Mouse (Mus musculus) intestine, postnatal 0 days (tissue): Measurements from ENCODE around the gene Dnah10. TPM values are rescaled to one million over a fixed set of nuclear protein-coding genes. Genes with fewer than 3 reads are reported as not detected.
A peak's percentile ranks its signal among the peaks of the same experiment; 100 is the strongest.

Experiments used
- ATAC-seq: fragments of 200-750 bp; cut with Nextera tagmentation; 2 replicates; pipeline ENCODE4 v1.8.0; 2017; ENCODE audit warnings: mild to moderate bottlenecking, moderate TSS enrichment, moderate library complexity
- H3K27ac ChIP-seq: fragments of 300-500 bp; sonication (generic); 2 replicates; pipeline ENCODE4 v1.5.1; 2014; ENCODE audit warnings: mild to moderate bottlenecking, low read depth, low read length, moderate library complexity
- H3K27me3 ChIP-seq: fragments of 300-500 bp; sonication (generic); replicated peaks from 2 replicates; pipeline ENCODE4 v1.6.1; 2014; ENCODE audit warnings: low read length, mixed read lengths; ENCODE audit not compliant: control insufficient read depth, insufficient read depth
- H3K36me3 ChIP-seq: fragments of 300-500 bp; sonication (generic); 2 replicates; pipeline ENCODE4 v1.6.1; 2014; ENCODE audit warnings: mild to moderate bottlenecking, moderate library complexity; ENCODE audit not compliant: control insufficient read depth, insufficient read depth
- H3K4me1 ChIP-seq: fragments of 300-500 bp; sonication (generic); replicated peaks from 2 replicates; pipeline ENCODE4 v1.6.1; 2014; ENCODE audit warnings: antibody characterized with exemption, low read length, mixed read lengths; ENCODE audit not compliant: control insufficient read depth, insufficient read depth
- H3K4me2 ChIP-seq: fragments of 300-500 bp; sonication (generic); replicated peaks from 2 replicates; pipeline ENCODE4 v1.6.1; 2014; ENCODE audit warnings: low read depth, mild to moderate bottlenecking, moderate library complexity
- H3K4me3 ChIP-seq: fragments of 300-500 bp; sonication (generic); 2 replicates; pipeline ENCODE4 v1.5.1; 2014; ENCODE audit warnings: low read depth, low read length
- H3K9ac ChIP-seq: fragments of 300-500 bp; sonication (generic); 2 replicates; pipeline ENCODE4 v1.6.1; 2014; ENCODE audit warnings: mild to moderate bottlenecking, low read depth, low read length
- H3K9me3 ChIP-seq: fragments of 300-500 bp; sonication (generic); 2 replicates; pipeline ENCODE4 v1.6.1; 2016; ENCODE audit warnings: mixed run types; ENCODE audit not compliant: control insufficient read depth
- CTCF ChIP-seq: sonication (generic); IDR thresholded peaks from 2 replicates; pipeline ENCODE4 v1.5.1; 2016; ENCODE audit warnings: low read depth, mild to moderate bottlenecking, control low read depth, antibody characterized with exemption, moderate library complexity
- WGBS: fragments of 180-500 bp; shearing (Covaris S2); extraction: QIAGEN DNeasy Blood & Tissue Kit; methylation state at CpG from one replicate; pipeline ENCODE4 v1.1.7; 2014; 5-methylcytosine and 5-hydroxymethylcytosine counted together
- polyA plus RNA-seq: library from polyadenylated mRNA; unstranded; fragments of >200 nt; fragmentation: Nextera tagmentation; extraction: Ambion mirVana; gene quantifications from 2 replicates; pipeline ENCODE4 v1.2.1, GENCODE M21; 2015

The Dnah10 gene
- polyA plus RNA-seq, 1 experiment from 2014 or later, result 0.01 TPM

GRCm38 (mm10) chr5:124729662-124730206 is 4.8 kb downstream of the Dnah10 start:
- no peaks in the 10 kb centered on the region for H3K36me3 ChIP-seq
- no peaks in the 10 kb centered on the region for H3K27me3 ChIP-seq
- H3K4me1 ChIP-seq, result no peaks in the 10 kb centered on the region
- TF ChIP-seq CTCF, result no peak
- peak; percentile 56; the same call in 1 of the 2 replicates for ATAC-seq
- 6% methylated on average over 21 of the region's 21 CpGs for WGBS
- H3K27ac ChIP-seq, result no peak overlapping the region
- H3K4me3 ChIP-seq, result peak overlapping the region; percentile 25
- H3K9ac ChIP-seq, result 0 out of 2 replicates have a peak overlapping the region, but pooled peaks have one; percentile 3
- H3K4me2 ChIP-seq, result peak overlapping the region; percentile 61
- no peaks in the 10 kb centered on the region for H3K9me3 ChIP-seq

GRCm38 (mm10) chr5:124733961-124734360 is 9.1 kb downstream of the Dnah10 start:
- no peaks in the 10 kb centered on the region for H3K36me3 ChIP-seq
- no peaks in the 10 kb centered on the region for H3K4me1 ChIP-seq
- H3K27ac ChIP-seq, result no peak overlapping the region
- WGBS, result 89% methylated on average over 12 of the region's 12 CpGs
- 0 out of 2 replicates have a peak, but pooled peaks have one; percentile 9 for TF ChIP-seq CTCF
- H3K27me3 ChIP-seq, result no peaks in the 10 kb centered on the region
- H3K4me3 ChIP-seq, result no peak overlapping the region
- ATAC-seq, result no peak
- no peak overlapping the region for H3K9ac ChIP-seq
- H3K4me2 ChIP-seq, result no peak overlapping the region
- H3K9me3 ChIP-seq, result no peaks in the 10 kb centered on the region

- TF ChIP-seq CTCF, result 0 out of 2 replicates have a peak, but pooled peaks have one; percentile 26
- H3K27ac ChIP-seq, result no peak overlapping the region
- H3K4me1 ChIP-seq, result no peaks in the 10 kb centered on the region
- no peak for ATAC-seq
- no peaks in the 10 kb centered on the region for H3K36me3 ChIP-seq
- no peak overlapping the region for H3K4me3 ChIP-seq
- no peak overlapping the region for H3K9ac ChIP-seq
- no peaks in the 10 kb centered on the region for H3K27me3 ChIP-seq
- WGBS, result 96% methylated on average over 21 of the region's 21 CpGs
- H3K9me3 ChIP-seq, result peaks cover 6% of the 10 kb centered on the region; the same call in 1 of the 2 replicates
- no peak overlapping the region for H3K4me2 ChIP-seq
These were observed 17.2 kb downstream of the Dnah10 start for GRCm38 (mm10) chr5:124741898-124742599.

GRCm38 (mm10) chr5:124743841-124744240 is 19.0 kb downstream of the Dnah10 start:
- H3K27me3 ChIP-seq, result no peaks in the 10 kb centered on the region
- no peaks in the 10 kb centered on the region for H3K4me1 ChIP-seq
- no peak for ATAC-seq
- H3K9me3 ChIP-seq, result peaks cover 6% of the 10 kb centered on the region; the same call in 1 of the 2 replicates
- no peaks in the 10 kb centered on the region for H3K36me3 ChIP-seq
- H3K4me2 ChIP-seq, result no peak overlapping the region
- H3K27ac ChIP-seq, result no peak overlapping the region
- H3K4me3 ChIP-seq, result no peak overlapping the region
- TF ChIP-seq CTCF, result no peak
- no peak overlapping the region for H3K9ac ChIP-seq
- WGBS, result 97% methylated on average over 3 of the region's 3 CpGs

GRCm38 (mm10) chr5:124746220-124746619 is 21.3 kb downstream of the Dnah10 start:
- H3K9me3 ChIP-seq, result peaks cover 6% of the 10 kb centered on the region; the same call in 1 of the 2 replicates
- 91% methylated on average over 15 of the region's 15 CpGs for WGBS
- no peak for TF ChIP-seq CTCF

GRCm38 (mm10) chr5:124748296-124748695 is 23.4 kb downstream of the Dnah10 start:
- Histone ChIP-seq H3K36me3 (no peaks in the 10 kb centered on the region), H3K27me3 (no peaks in the 10 kb centered on the region), H3K4me3 (no peak overlapping the region), H3K9ac (no peak overlapping the region), H3K27ac (no peak overlapping the region), H3K4me2 (no peak overlapping the region), H3K4me1 (no peaks in the 10 kb centered on the region), H3K9me3 (no peaks in the 10 kb centered on the region)
- WGBS, result 87% methylated on average over 18 of the region's 18 CpGs
- no peak for TF ChIP-seq CTCF
- no peak for ATAC-seq

More at GRCm38 (mm10) chr5:124746220-124746619, 21.3 kb downstream of the Dnah10 start:
- H3K9ac ChIP-seq, result no peak overlapping the region
- no peak overlapping the region for H3K4me3 ChIP-seq
- no peak for ATAC-seq
- no peaks in the 10 kb centered on the region for H3K36me3 ChIP-seq
- no peaks in the 10 kb centered on the region for H3K4me1 ChIP-seq
- no peak overlapping the region for H3K4me2 ChIP-seq
- no peaks in the 10 kb centered on the region for H3K27me3 ChIP-seq
- H3K27ac ChIP-seq, result no peak overlapping the region
